Mouse (Mus musculus): Measurements from ENCODE around the gene Itprid2. TPM values are rescaled to one million over a fixed set of nuclear protein-coding genes. Genes with fewer than 3 reads are reported as not detected.

Gene Itprid2
- polyA plus RNA-seq, 1 experiment from 2014 or later: 5.1 TPM

DNA sequence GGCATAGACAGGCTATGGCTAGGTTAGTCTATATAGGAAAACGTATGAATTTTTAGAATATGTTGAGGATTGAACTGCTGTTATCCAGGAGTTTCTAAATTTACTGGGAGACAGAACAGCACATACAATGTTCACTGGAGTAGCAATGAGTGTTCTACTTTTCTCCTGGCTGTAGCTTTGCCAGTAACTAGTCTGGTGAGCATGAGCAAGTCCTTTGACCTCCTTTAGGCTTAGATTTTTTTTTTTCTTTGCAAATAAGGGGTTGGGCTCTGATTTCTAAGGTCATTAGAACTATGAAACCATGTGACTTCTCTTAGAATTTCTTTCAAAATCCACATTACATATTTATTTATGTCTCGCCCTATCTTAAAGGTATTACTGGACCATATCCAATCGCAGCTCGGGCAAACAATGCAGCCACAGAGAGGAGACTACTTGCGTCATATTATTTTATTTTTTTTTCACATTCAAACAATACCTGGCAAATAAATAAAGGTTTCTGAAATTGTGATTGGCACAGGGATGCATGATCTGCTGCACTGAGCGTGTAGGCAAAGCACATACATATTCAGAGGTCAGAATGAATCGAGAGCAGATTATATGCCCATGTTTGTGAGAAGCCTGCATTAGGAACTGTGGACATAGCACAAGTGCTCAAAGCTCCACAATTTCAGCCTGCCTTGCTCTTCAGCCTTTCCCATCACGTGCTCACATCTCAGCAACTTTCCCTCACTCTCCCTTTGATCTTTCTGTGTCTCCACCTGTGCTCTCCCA is 26.7 kb upstream of the Itprid2 start:
- DNase-seq: no peak
- Histone ChIP-seq H3K4me3 (replicated peaks; ENCODE audit: low read depth, low read length) (no peak overlapping the region), H3K9me3 (ENCODE audit: control insufficient read depth, low read length) (no peaks in the 10 kb centered on the region), H3K27me3 (ENCODE audit: control insufficient read depth, insufficient read depth, low read length) (no peaks in the 10 kb centered on the region), H3K4me2 (ENCODE audit: low read length) (no peak overlapping the region), H3K9ac (replicated peaks; ENCODE audit: low read length) (no peak overlapping the region), H3K36me3 (ENCODE audit: control insufficient read depth, insufficient read depth, low read length) (no peaks in the 10 kb centered on the region), H3K27ac (replicated peaks; ENCODE audit: low read depth, low read length) (no peak overlapping the region), H3K4me1 (ENCODE audit: control insufficient read depth, insufficient read depth, low read length) (no peaks in the 10 kb centered on the region)
- no peak for ATAC-seq (ENCODE audit: low FRiP score, low TSS enrichment)
- WGBS: 66% methylated on average over 8 of the region's 8 CpGs

- H3K9me3 ChIP-seq (ENCODE audit: control insufficient read depth, low read length): no peaks in the 10 kb centered on the region
- no peak overlapping the region for H3K4me2 ChIP-seq (ENCODE audit: low read length)
- no peak for ATAC-seq (ENCODE audit: low FRiP score, low TSS enrichment)
- DNase-seq: no peak
- H3K4me1 ChIP-seq (ENCODE audit: control insufficient read depth, insufficient read depth, low read length): no peaks in the 10 kb centered on the region
- H3K9ac ChIP-seq (replicated peaks; ENCODE audit: low read length): no peak overlapping the region
- no peak overlapping the region for H3K4me3 ChIP-seq (replicated peaks; ENCODE audit: low read depth, low read length)
- no peak overlapping the region for H3K27ac ChIP-seq (replicated peaks; ENCODE audit: low read depth, low read length)
- no peaks in the 10 kb centered on the region for H3K27me3 ChIP-seq (ENCODE audit: control insufficient read depth, insufficient read depth, low read length)
- WGBS: 72% methylated on average over 3 of the region's 3 CpGs
- no peaks in the 10 kb centered on the region for H3K36me3 ChIP-seq (ENCODE audit: control insufficient read depth, insufficient read depth, low read length)
Observed at GRCm38 (mm10) chr2:79610894-79611293, 24.3 kb upstream of the Itprid2 start.

DNA sequence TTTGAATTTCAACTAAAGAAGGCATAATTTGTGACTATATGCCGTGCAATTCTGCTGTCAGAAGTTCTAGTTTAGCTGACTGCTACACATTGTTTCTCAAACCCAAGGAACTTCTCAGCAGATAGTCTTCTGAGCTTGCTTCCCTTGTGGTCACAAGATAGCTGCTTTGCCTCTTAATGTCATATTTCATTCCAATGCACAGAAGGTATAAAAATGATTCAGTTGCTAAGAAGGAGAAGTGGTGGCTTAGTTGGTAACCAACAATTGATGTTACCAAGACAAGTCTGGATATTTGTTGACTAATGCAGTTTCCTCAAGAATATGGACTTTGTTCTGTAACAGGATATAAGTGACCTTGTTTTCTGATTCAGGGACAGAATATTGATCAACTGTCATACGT is 17.0 kb upstream of the Itprid2 start:
- no peaks in the 10 kb centered on the region for H3K4me1 ChIP-seq (ENCODE audit: control insufficient read depth, insufficient read depth, low read length)
- 95% methylated on average over 2 of the region's 2 CpGs for WGBS
- no peak overlapping the region for H3K27ac ChIP-seq (replicated peaks; ENCODE audit: low read depth, low read length)
- ATAC-seq (ENCODE audit: low FRiP score, low TSS enrichment): no peak
- no peaks in the 10 kb centered on the region for H3K27me3 ChIP-seq (ENCODE audit: control insufficient read depth, insufficient read depth, low read length)
- no peak overlapping the region for H3K4me2 ChIP-seq (ENCODE audit: low read length)
- no peaks in the 10 kb centered on the region for H3K9me3 ChIP-seq (ENCODE audit: control insufficient read depth, low read length)
- H3K4me3 ChIP-seq (replicated peaks; ENCODE audit: low read depth, low read length): no peak overlapping the region
- H3K9ac ChIP-seq (replicated peaks; ENCODE audit: low read length): no peak overlapping the region
- no peak for DNase-seq
- H3K36me3 ChIP-seq (ENCODE audit: control insufficient read depth, insufficient read depth, low read length): no peaks in the 10 kb centered on the region

GRCm38 (mm10) chr2:79618614-79619568 is 16.3 kb upstream of the Itprid2 start:
- no peak for ATAC-seq (ENCODE audit: low FRiP score, low TSS enrichment)

DNA sequence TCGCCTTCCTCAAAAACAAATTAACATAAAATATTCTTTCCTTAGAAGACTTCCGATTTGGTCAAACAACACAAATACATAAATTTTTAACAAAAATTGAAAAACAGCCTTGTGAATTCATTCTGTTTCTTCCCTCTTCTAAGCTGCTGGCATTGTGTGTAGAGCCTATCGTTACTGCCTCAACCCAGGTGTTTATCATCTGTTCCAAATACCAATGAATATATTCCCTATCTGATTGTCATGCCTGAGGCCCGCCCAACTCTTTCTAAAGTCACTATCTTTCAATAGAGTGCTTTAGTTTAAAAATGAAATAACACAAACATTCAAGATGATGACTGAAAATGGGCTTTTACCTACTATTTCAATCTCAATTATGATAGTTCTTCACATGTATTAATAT is 11.9 kb upstream of the Itprid2 start:
- Histone ChIP-seq H3K4me1 (ENCODE audit: control insufficient read depth, insufficient read depth, low read length) (no peaks in the 10 kb centered on the region), H3K27me3 (ENCODE audit: control insufficient read depth, insufficient read depth, low read length) (no peaks in the 10 kb centered on the region), H3K9me3 (ENCODE audit: control insufficient read depth, low read length) (no peaks in the 10 kb centered on the region), H3K4me3 (replicated peaks; ENCODE audit: low read depth, low read length) (no peak overlapping the region), H3K36me3 (ENCODE audit: control insufficient read depth, insufficient read depth, low read length) (no peaks in the 10 kb centered on the region), H3K4me2 (ENCODE audit: low read length) (no peak overlapping the region), H3K27ac (replicated peaks; ENCODE audit: low read depth, low read length) (no peak overlapping the region), H3K9ac (replicated peaks; ENCODE audit: low read length) (no peak overlapping the region)
- ATAC-seq (ENCODE audit: low FRiP score, low TSS enrichment) (no peak), DNase-seq (no peak)
- 88% methylated on average over 4 of the region's 4 CpGs for WGBS

More at GRCm38 (mm10) chr2:79618614-79619568, 16.3 kb upstream of the Itprid2 start:
- no peaks in the 10 kb centered on the region for H3K9me3 ChIP-seq (ENCODE audit: control insufficient read depth, low read length)
- H3K9ac ChIP-seq (replicated peaks; ENCODE audit: low read length): no peak overlapping the region
- no peak overlapping the region for H3K4me3 ChIP-seq (replicated peaks; ENCODE audit: low read depth, low read length)
- H3K27me3 ChIP-seq (ENCODE audit: control insufficient read depth, insufficient read depth, low read length): no peaks in the 10 kb centered on the region
- WGBS: 85% methylated on average over 6 of the region's 6 CpGs
- no peaks in the 10 kb centered on the region for H3K4me1 ChIP-seq (ENCODE audit: control insufficient read depth, insufficient read depth, low read length)
- H3K27ac ChIP-seq (replicated peaks; ENCODE audit: low read depth, low read length): no peak overlapping the region
- H3K36me3 ChIP-seq (ENCODE audit: control insufficient read depth, insufficient read depth, low read length): no peaks in the 10 kb centered on the region
- no peak for DNase-seq
- H3K4me2 ChIP-seq (ENCODE audit: low read length): no peak overlapping the region

DNA sequence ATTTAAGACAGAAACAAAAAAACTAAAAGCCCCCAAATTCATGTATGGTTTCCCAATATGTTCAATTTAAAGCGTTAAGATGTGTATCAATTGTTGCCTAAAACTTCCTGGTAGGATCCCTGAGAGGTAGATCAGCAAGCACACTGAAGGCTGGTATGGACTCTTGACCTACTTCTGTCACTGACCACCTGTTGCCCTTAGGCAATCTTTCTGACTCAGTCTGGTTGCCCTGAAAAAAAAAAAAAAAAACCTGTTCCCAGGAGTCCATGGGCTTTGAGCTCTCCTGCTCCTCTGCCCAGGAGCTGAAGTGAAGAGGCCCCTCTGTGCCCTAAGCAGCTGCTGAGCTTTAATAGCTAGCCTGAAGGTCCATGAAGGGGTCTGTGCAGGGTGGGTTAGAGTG is 7.5 kb upstream of the Itprid2 start:
- DNase-seq (no peak), ATAC-seq (ENCODE audit: low FRiP score, low TSS enrichment) (no peak)
- no peak overlapping the region for H3K4me2 ChIP-seq (ENCODE audit: low read length)
- no peak overlapping the region for H3K9ac ChIP-seq (replicated peaks; ENCODE audit: low read length)
- H3K27ac ChIP-seq (replicated peaks; ENCODE audit: low read depth, low read length): no peak overlapping the region
- no peak overlapping the region for H3K4me3 ChIP-seq (replicated peaks; ENCODE audit: low read depth, low read length)
- H3K9me3 ChIP-seq (ENCODE audit: control insufficient read depth, low read length): no peaks in the 10 kb centered on the region
- no peaks in the 10 kb centered on the region for H3K27me3 ChIP-seq (ENCODE audit: control insufficient read depth, insufficient read depth, low read length)
- no peaks in the 10 kb centered on the region for H3K36me3 ChIP-seq (ENCODE audit: control insufficient read depth, insufficient read depth, low read length)
- WGBS: 74% methylated on average over 1 of the region's 1 CpGs
- H3K4me1 ChIP-seq (ENCODE audit: control insufficient read depth, insufficient read depth, low read length): no peaks in the 10 kb centered on the region

- Histone ChIP-seq H3K4me2 (ENCODE audit: low read length) (no peak overlapping the region), H3K27ac (replicated peaks; ENCODE audit: low read depth, low read length) (no peak overlapping the region), H3K9ac (replicated peaks; ENCODE audit: low read length) (no peak overlapping the region), H3K4me1 (ENCODE audit: control insufficient read depth, insufficient read depth, low read length) (no peaks in the 10 kb centered on the region), H3K9me3 (ENCODE audit: control insufficient read depth, low read length) (no peaks in the 10 kb centered on the region), H3K27me3 (ENCODE audit: control insufficient read depth, insufficient read depth, low read length) (no peaks in the 10 kb centered on the region), H3K36me3 (ENCODE audit: control insufficient read depth, insufficient read depth, low read length) (no peaks in the 10 kb centered on the region), H3K4me3 (replicated peaks; ENCODE audit: low read depth, low read length) (no peak overlapping the region)
- no peak for ATAC-seq (ENCODE audit: low FRiP score, low TSS enrichment)
- WGBS: 61% methylated on average over 2 of the region's 2 CpGs
- DNase-seq: no peak
Observed at GRCm38 (mm10) chr2:79630231-79630630, 4.9 kb upstream of the Itprid2 start.

GRCm38 (mm10) chr2:79635426-79636291 is 507 bp downstream of the Itprid2 start:
- under 1% methylated on average over 80 of the region's 83 CpGs for WGBS
- Histone ChIP-seq H3K4me1 (ENCODE audit: control insufficient read depth, insufficient read depth, low read length) (peaks cover 5% of the 10 kb centered on the region), H3K27me3 (ENCODE audit: control insufficient read depth, insufficient read depth, low read length) (peaks cover 6% of the 10 kb centered on the region), H3K4me3 (replicated peaks; ENCODE audit: low read depth, low read length) (peak overlapping the region; percentile 83), H3K27ac (replicated peaks; ENCODE audit: low read depth, low read length) (peak overlapping the region; percentile 74), H3K36me3 (ENCODE audit: control insufficient read depth, insufficient read depth, low read length) (no peaks in the 10 kb centered on the region), H3K4me2 (ENCODE audit: low read length) (peak overlapping the region; percentile 95), H3K9me3 (ENCODE audit: control insufficient read depth, low read length) (no peaks in the 10 kb centered on the region), H3K9ac (replicated peaks; ENCODE audit: low read length) (peak overlapping the region; percentile 78)
- peak; percentile 74 for DNase-seq
- no peak; the same call in none of the 2 replicates for ATAC-seq (ENCODE audit: low FRiP score, low TSS enrichment)

Measured in midbrain, embryonic 14.5 days (tissue).